Mouse (Mus musculus) bone marrow macrophage, adult 2 months (primary cell): ENCODE data around the gene Mtg2. TPM values are rescaled to one million over a fixed set of nuclear protein-coding genes. Genes with fewer than 3 reads are reported as not detected.
A peak's percentile ranks its signal among the peaks of the same experiment; 100 is the strongest.

Source experiments
- H3K27ac ChIP-seq: 2 replicates; pipeline ENCODE4 v1.5.1; 2012; ENCODE audit warnings: low read depth, low read length; ENCODE audit not compliant: insufficient read depth
- H3K4me1 ChIP-seq: 2 replicates; pipeline ENCODE4 v1.6.1; 2012; ENCODE audit warnings: low read length; ENCODE audit not compliant: control insufficient read depth, insufficient read depth
- H3K4me3 ChIP-seq: 2 replicates; pipeline ENCODE4 v1.5.1; 2012; ENCODE audit warnings: mild to moderate bottlenecking, low read length, moderate library complexity; ENCODE audit not compliant: insufficient read depth
- CTCF ChIP-seq: IDR thresholded peaks from 2 replicates; pipeline ENCODE4 v1.5.1; 2012; ENCODE audit warnings: low read depth, mild to moderate bottlenecking, low read length, moderate library complexity
- POLR2A ChIP-seq: IDR thresholded peaks from 2 replicates; pipeline ENCODE4 v1.6.1; 2012; ENCODE audit warnings: mild to moderate bottlenecking, low read depth, low read length, borderline replicate concordance
- polyA plus RNA-seq: library from polyadenylated mRNA; stranded (reverse); fragments of >200 nt; gene quantifications from 2 replicates; pipeline ENCODE4 v1.2.4, GENCODE M21; 2012; ENCODE audit not compliant: missing spikeins, insufficient read depth, insufficient read length

Mtg2 gene
- polyA plus RNA-seq, 1 experiment: 11.7 TPM

- Histone ChIP-seq H3K4me3 (no peak overlapping the region), H3K4me1 (peaks cover 21% of the 10 kb centered on the region), H3K27ac (no peak overlapping the region)
- TF ChIP-seq CTCF: no peak
- no peak for TF ChIP-seq POLR2A
Observed at GRCm38 (mm10) chr2:180117485-180118194, 47.3 kb downstream of the Mtg2 start.

DNA sequence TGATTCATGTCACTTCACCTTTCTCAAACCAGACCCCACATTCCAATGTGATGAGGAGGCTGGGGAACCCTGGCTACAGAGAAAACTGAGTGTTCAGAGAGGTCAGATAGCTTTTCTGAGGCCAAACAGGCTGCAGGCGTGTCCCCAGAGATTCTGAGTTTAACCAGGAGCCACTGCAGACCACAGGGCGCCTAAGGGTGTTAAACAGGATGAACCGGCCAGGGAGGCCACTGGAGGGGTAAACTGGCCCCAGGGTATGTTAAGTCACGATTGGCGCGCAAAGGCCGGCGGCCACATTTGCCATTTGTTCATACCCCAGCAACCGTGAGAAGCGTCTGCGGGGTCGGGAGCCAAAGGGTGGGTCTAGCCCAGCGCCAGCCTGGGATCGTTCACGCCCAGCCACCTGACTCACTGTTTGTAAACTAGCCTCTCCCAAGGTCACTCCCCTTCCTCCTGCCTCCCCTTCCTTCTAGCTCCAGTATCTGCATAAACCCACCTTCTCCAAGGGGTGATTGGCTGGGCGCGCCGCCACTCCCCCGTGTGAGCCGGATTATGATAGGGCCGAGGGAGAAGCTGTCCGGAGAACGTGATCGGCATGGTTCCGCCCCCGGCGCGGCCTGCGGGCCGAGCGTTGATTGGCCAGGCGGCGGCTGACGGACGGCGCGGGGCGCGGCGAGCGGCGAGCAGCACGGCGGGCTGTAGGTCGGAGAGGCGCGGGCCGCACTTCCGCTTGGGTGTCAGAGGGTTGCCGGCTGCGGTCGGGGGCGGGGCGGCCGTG lies 48.5 kb downstream of the Mtg2 start, which contains the start of gene Osbpl2:
Gene Osbpl2, plus strand, starts transcription at position 646 of the 778 bp plus-strand sequence.
- H3K4me1 ChIP-seq: peaks cover 21% of the 10 kb centered on the region
- peak within 1 kb of the TSS; percentile 97 for H3K4me3 ChIP-seq
- TF ChIP-seq POLR2A: no peak
- no peak for TF ChIP-seq CTCF
- H3K27ac ChIP-seq: peak within 1 kb of the TSS; percentile 34

- TF ChIP-seq POLR2A (no peak), CTCF (no peak)
- H3K27ac ChIP-seq: peak overlapping the region; percentile 34
- H3K4me3 ChIP-seq: peak overlapping the region; percentile 97
- H3K4me1 ChIP-seq: peaks cover 21% of the 10 kb centered on the region
Observed at GRCm38 (mm10) chr2:180119439-180120291, 49.3 kb downstream of the Mtg2 start.

DNA sequence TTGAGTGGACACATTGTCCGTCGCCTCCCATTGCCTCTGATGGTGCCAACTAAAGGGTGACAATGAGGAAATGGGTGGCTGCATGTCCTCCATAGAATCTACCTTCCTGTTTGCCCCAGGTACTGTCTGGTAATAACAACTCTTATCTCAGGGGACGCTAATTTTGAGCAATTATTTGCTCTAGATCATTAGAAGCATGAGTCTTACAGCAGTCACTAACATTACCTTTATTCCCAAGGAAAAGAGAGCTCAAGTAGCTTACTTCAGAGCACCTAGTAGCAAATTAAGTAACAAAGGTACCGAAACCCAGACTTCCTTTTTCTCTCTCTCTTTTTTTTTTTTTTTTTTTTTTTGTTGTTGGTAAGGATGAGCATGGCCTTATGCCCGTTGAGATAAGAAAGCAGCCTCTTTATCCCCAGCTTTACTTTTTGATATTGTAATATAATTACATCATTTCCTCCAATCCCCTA lies 49.9 kb downstream of the Mtg2 start:
- TF ChIP-seq CTCF: no peak
- TF ChIP-seq POLR2A: no peak
- peaks cover 26% of the 10 kb centered on the region for H3K4me1 ChIP-seq
- H3K27ac ChIP-seq: no peak overlapping the region
- H3K4me3 ChIP-seq: peak overlapping the region; percentile 97

- H3K4me1 ChIP-seq: peaks cover 42% of the 10 kb centered on the region
- no peak for TF ChIP-seq CTCF
- no peak for TF ChIP-seq POLR2A
- no peak overlapping the region for H3K27ac ChIP-seq
- no peak overlapping the region for H3K4me3 ChIP-seq
Observed at GRCm38 (mm10) chr2:180124192-180124591, 53.8 kb downstream of the Mtg2 start.

GRCm38 (mm10) chr2:180126195-180126594 lies 55.8 kb downstream of the Mtg2 start:
- Histone ChIP-seq H3K27ac (peak overlapping the region; percentile 76), H3K4me3 (no peak overlapping the region)

GRCm38 (mm10) chr2:180127675-180128074 lies 57.3 kb downstream of the Mtg2 start:
- H3K4me1 ChIP-seq: peaks cover 42% of the 10 kb centered on the region

More at GRCm38 (mm10) chr2:180126195-180126594, 55.8 kb downstream of the Mtg2 start:
- peaks cover 42% of the 10 kb centered on the region for H3K4me1 ChIP-seq
- no peak for TF ChIP-seq CTCF
- TF ChIP-seq POLR2A: no peak

DNA sequence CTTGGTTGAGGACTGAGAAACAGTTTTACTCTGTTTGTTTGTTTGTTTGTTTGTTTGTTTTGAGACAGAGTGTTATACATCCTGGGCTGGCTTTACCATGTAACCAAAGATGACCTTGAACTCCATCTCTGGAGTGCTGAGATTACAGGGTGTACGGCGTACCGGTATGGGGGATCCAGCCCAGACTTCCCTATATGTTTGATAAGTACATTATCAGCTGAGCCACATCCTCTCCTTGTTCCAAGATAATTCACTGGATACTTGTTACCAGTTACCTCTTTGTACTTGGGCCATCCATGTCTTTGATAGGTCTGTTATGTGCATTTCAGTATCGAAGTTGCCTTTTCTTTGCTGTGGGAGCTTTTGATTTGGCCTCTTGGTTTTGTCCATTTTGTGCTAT lies 62.8 kb downstream of the Mtg2 start:
- no peak overlapping the region for H3K4me3 ChIP-seq
- no peak for TF ChIP-seq CTCF
- TF ChIP-seq POLR2A: no peak
- peaks cover 24% of the 10 kb centered on the region for H3K4me1 ChIP-seq
- no peak overlapping the region for H3K27ac ChIP-seq

More at GRCm38 (mm10) chr2:180127675-180128074, 57.3 kb downstream of the Mtg2 start:
- TF ChIP-seq CTCF (no peak), POLR2A (no peak)
- Histone ChIP-seq H3K4me3 (no peak overlapping the region), H3K27ac (peak overlapping the region; percentile 76)

GRCm38 (mm10) chr2:180133911-180134310 lies 63.5 kb downstream of the Mtg2 start:
- Histone ChIP-seq H3K27ac (no peak overlapping the region), H3K4me3 (no peak overlapping the region), H3K4me1 (peaks cover 20% of the 10 kb centered on the region)
- TF ChIP-seq CTCF (no peak), POLR2A (no peak)
